Mouse (Mus musculus): ENCODE measurements at regions not wholly inside any gene's neighbourhood (a gene's known extent, or its start where the extent isn't known, plus 50 kb on each side); places are given as distances from the start of the nearest gene placed in this dataset.

DNA sequence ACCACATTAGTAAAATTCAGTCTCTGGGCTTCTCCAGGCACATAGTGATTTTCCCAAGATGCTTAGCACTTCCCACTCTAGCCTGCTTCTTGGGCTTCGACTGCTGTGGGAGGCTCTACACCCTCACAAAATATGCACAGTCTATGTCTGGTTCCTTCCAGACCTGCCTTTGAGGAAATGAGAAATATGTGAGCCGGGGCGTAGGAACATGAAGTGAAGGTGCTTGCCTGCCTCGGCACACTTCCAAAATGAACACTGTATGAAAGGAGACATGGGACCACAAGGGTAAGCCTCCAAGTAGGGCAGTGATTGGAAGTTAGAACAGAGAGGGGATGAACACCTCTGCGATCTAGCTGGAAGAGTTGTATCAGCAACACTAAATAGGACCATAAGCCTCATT, 54.5 kb downstream of the Gm10260 start:
- no peak for DNase-seq

GRCm38 (mm10) chr13:97704541-97704940, 55.9 kb downstream of the Gm10260 start:
- DNase-seq, result no peak

DNA sequence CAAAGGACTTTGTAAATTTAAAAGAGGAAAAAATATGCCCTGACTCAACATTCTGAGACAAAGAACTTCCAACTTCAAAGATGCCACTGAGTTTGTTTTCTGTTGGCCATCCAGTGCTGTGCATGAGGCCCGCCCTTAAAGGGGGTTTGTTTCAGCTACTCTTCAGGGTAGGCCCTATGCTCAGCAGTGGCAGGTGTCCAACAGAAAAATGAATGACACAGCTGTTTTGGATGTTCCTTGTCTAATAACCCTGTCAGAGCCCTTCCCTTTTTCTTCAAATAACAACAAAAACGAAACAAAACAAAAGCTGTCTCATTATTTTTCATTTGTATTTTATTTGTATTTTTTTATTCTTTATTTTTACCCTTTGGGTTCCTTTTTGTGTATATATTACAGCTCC, 61.5 kb downstream of the Gm10260 start:
- no peak for DNase-seq

GRCm38 (mm10) chr13:97698317-97698716, 62.1 kb downstream of the Gm10260 start:
- DNase-seq, result no peak

DNA sequence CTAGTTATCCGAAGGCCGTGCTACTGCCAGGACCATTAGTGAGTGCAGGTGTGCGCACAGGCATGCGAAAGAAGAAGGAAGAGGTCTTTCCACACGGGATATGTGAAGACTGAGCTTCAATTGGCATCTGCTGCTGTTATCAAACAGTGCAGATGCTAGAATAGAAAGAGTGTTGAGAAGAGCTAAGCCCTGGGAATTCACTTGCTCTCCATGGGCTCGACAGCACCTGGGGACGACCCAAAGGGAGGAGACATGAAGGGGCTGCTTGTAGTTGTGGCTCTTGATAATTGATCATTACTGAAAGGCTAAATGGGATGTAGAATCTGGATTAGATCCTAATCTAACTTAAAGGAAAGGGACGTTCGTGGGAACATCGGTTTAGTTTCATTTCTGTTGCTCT, 63.2 kb downstream of the Gm10260 start:
- DNase-seq, result no peak

- DNase-seq, result no peak
These were observed 65.4 kb downstream of the Gm10260 start for GRCm38 (mm10) chr13:97695022-97695421.

GRCm38 (mm10) chr13:97694356-97694990, 66.0 kb downstream of the Gm10260 start:
- DNase-seq, result no peak

DNA sequence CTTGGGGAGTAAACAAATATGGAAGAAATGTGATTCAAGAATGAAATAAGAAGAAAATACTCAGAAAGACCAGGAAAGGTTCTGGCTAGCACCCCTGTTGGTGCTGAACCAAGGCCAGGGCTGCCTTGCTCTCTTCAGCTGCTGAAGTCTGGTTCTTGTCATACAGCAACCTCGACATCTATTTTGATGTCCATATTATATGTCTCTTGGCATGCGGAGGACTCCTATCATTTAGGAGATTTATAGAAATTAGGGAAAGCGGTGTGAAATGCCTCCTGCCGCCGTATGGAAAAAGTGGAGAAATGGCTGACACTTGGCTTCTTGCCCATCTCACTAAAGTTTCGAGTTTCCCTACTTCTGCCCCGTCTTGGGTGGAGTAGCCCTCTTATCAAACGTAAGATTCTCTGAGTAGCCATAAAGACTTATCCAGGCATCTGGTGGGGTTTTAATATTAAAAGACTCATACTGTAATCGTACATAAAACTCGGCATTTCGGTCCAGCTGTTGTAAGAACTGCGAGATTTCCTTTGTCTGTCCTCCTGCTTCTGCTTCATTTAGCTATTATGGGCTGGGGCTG, 72.0 kb downstream of the Gm10260 start:
- DNase-seq, result no peak

- no peak for DNase-seq
These were observed 76.6 kb downstream of the Gm10260 start for GRCm38 (mm10) chr13:97683836-97684235.

DNA sequence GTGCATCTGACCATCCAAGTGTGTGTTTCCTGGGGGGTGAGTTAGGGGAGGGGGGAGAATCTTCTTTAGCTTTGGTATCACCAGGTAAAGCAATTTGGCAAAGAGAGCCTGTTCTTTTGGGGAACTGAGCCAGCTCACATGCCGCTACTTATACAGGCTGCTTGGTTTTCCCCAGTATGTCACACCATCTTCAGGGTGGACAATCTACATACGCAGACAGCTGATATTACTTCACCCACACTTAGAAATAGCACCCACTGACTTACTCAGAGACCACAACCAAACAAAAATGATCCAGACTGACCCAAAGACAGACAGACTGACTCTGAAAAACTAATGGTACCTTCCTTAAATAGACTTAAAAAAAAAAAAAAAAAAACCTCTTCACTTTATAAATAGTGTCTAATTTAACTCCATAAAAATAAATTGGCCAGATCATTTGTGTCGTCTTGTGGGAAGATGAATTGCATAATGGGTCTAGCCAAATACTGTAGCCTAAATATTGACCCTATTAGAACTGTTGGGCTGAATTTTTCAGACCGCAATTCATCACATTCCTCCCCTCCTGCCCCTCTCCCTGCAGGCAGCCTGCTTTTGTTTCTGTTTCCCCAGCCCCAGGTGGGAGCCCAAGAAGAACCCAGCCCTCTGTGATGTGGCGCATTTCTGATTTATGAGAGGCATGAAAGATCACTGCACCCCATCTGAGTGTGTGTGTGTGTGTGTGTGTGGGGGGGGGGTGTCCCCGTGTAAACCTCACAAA, 79.0 kb downstream of the Gm10260 start:
- DNase-seq, result no peak

DNA sequence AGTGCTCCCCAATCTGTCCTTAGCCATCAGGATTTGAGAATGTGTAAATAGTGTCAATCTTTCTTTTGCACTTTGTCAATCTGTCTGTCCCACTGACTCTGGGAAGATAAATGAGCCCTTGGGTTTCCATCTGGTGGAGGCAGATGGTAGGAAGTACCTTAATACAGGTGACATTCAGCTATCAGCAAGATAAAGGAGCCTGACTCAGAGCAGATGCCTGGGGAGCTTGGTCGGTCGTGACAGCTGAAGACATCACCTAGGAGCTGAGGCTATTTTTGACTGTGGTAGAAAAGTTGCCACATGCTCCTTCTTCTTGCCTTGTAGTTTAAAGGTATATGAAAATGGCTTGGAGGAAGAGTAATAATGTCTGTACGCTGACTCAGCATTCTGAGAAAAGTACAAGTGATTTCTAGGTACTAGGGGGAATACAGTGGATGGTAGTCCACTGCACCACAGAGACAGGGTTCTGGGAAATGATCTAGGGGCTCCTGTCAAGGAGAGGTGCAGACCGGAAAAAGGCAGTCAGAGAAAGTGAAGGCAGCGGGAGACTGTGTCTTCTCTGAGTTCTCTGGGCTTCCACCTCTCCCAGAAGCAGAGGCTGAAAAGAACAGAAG, 80.0 kb downstream of the Gm10260 start:
- DNase-seq, result no peak

GRCm38 (mm10) chr13:97678991-97679390, 81.4 kb downstream of the Gm10260 start:
- no peak for DNase-seq

DNA sequence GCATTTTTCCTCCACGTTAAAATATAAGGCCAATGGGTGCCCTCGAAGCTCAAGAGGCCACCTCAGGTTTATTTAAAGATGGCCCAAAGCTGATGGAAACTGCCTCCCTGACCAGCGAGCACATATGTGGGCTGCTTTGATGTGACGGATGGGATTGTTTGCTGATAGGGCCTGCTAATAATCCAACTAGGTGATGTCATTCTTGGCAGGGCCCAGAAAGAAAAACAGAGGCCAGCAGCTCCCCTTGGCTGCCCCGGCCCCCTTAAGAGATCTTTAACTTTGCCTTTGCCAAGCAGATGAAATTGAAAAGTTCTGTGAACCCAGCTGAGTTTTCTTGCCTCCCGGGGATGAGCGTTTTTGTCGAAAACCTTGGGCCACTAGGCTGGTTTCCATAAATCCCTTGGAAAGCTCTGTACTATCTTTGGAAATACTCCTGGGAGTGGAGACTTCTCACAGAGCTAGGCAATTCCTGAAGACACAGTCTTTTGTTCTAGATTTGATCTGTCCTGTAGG, 83.8 kb downstream of the Gm10260 start:
- no peak for DNase-seq

DNA sequence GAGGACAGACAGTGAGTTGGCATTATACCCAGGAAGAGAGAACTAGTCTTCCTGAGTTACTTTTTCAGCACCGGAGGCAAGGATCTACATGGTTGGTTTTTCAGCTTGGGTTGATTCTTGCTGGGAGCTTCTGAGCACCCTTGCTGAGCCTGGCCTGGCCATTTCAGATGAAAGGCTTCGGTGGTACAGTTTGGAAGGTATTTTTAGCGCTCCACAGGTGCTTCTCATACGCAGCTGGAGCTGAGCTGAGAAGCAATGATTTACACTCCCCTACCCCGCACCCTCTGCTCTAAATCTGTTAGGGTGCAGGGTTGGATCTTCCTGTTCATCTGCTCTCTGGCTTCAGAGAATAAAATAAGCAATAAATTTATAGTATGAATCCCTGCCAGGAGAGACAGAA, 87.3 kb downstream of the Gm10260 start:
- no peak for DNase-seq

DNA sequence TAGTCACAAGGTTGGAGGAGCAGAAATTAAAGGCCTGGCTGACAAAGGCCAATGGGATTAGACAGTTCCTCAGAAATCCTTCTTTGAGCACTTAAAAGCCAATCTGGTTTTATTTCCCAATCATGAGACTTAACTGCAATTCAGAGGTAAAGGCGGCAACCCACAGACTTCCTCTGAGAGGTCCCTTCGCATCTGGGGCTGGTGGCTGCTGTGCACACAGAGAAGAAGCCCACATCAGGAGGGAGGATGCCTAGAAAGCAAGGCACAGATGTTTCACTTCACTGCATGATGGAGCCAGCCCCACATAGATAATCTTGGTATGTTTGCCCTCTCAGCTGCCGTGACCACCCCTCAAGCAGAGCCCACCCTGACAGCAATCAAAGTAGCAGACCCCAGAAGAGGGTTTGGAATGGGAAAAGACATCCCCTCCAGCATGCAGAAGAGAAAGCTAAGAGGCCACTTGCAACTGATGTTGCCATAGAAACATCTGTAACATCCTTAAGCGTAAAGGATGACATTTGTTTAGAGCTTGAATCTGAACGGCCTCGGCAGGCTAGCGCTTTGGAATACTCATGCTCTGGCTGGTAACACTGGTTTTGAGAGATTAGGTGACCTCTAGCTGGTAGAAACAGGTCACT, 88.3 kb downstream of the Gm10260 start:
- DNase-seq, result no peak

DNA sequence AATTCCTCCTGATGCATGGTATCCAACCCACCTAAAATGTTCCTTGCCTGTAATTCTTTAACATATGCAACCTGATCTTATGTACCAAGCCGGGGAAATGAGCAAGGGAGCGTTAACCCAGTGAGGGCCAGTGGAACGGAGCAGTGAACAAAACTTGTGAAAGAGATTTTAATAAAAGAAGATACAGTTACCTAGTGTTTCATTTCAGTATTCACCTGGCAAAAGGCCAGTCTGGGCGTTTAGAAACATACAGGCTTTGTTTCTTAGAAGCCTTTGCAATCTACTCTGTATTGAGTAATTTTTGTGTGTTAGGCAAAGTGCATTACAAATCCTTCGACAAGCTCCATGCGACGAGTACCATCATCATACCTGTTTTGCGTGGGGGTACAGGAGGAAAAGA, 91.1 kb downstream of the Gm10260 start:
- peak; percentile 12 for DNase-seq

- peak; percentile 18 for DNase-seq
These were observed 91.5 kb downstream of the Gm10260 start for GRCm38 (mm10) chr13:97668910-97669309.

DNA sequence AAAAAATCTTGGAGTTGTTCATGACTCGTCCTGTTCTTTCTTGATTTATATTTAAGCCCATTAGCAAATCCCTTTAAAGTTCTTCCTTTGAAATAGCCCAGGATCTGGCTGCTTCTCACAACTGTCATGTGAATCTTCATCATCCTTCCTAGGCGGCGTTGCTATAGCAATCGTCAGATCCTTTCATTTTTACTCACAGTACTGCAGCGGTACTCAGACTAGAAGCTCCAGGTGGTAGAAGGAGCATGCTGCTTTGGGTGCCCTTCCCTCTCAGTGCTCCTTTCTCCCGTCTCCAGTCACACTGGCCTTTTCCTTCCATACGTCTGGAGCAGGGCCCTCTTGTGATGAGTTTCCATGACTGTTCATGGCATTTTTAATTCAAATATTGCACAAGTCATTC, 93.1 kb downstream of the Gm10260 start:
- DNase-seq, result no peak

DNA sequence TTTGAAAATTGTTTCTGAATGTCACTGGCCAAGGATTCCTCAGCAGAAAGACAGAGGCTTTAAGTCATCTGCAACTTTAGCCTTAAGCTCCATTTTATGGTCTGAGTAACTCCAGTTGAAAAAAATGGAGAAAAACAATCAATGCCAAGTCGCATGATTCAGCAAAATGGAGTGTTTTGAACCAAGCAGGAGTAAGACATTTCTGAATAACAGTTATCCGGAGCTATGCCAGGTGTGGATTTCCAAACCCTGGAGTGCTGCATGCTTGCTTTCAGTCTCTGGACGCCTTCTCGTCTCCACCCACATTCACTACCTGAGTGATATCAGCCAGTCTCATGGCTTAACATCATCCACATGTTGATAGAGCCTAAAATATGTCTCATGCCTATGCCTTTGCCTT, 93.7 kb downstream of the Gm10260 start:
- DNase-seq, result peak; percentile 52

DNA sequence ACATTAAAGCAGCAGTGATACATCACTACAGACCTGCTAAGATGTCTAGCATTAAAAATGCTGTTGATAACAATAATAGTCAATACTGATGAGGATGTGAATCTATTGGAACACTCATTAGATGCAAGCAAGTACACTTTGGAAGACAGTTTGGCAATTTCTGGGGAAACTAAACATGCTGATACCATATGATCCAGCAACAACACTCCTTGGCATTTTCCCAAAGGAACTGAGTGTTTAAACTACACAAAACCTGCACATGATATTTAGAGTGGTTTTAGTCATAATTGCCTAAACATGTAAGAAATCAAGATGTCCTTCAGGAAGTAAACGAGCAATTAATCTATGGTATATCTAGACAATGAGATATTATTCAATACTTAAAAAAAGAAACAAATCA, 95.2 kb downstream of the Gm10260 start:
- DNase-seq, result no peak

GRCm38 (mm10) chr13:97662741-97663140, 97.7 kb downstream of the Gm10260 start:
- DNase-seq, result peak; percentile 24

- DNase-seq, result no peak
These were observed 103.8 kb downstream of the Gm10260 start for GRCm38 (mm10) chr13:97656618-97657017.

- DNase-seq, result no peak
These were observed 108.2 kb downstream of the Gm10260 start for GRCm38 (mm10) chr13:97652279-97652678.

Measured in lung, postnatal 36 days (tissue).